Mouse (Mus musculus) urinary bladder, adult 18-20 months (tissue): ENCODE measurements at regions not wholly inside any gene's neighbourhood (a gene's known extent, or its start where the extent isn't known, plus 50 kb on each side); places are given as distances from the start of the nearest gene placed in this dataset.
A peak's percentile ranks its signal among the peaks of the same experiment; 100 is the strongest.
"Not testable (repeated sequence)": the region's sequence is repeated elsewhere in the genome, so short reads cannot be mapped to it uniquely, and the experiment has no call there.

Experiments
- DNase-seq, 2 experiments: peaks; one replicate each; pipeline ENCODE4 v3.0.0; 2022; ENCODE audit warnings: low spot score in 2 of 2, mixed read lengths in 2 of 2

DNA sequence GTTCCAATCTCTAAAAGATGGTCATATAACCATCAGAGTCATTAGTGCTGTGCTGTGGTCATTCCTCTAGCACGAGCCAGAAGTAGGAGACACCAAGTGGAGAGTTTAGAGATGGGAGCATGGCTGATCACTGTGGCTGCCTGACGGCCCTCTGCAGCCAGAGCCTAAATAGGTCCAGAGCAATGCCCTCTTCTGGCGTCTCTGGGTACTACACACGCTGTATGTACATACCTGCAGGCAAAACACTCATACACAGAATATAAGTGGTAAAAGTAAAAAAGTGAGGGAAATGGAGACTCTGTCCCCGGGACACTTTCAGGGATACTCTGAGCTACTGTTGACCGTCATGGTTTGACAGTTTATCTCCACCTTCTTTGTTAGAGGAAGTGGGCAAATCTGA is 91.4 kb downstream of the Gm21738 start:
- DNase-seq: no peak

DNA sequence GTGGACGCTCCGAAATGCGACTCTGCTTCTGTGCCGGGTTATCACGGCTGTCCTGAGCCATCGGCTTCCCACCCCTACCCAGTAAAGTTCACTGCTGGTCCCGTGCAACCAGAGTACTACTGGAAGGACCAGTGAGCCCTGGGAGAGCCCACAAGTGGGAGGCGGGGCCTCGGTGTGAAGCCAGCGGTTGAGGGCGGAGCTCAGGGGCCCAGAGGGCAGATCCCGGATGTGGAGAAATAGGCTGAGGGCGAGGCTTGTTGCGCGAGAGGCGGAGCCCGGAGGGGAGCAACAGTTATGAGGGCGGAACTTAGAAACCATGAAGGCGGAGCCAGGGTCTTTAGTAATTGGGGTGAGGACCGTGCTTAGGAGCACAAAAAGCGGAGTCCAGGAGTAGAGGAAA is 107.1 kb downstream of the Gm21738 start:
- no peak for DNase-seq

DNA sequence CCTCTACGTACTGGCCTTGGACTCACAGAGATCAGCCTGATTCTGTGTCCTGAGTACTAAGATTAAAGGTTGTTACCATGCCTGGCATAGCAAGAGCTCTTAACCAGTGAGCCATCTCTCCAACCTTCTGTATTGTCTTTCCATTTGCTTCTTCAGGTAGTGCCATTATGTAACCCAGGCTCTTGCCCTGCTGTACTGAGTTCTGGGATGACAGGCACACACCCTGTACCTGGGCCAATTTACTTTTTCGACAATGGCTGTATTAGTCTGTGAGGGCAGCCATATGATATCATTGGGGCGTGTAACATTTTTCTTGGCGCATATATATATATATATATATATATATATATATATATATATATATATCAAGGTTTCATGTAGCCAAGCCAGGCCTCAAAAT is 115.9 kb downstream of the Gm21738 start:
- DNase-seq: not testable (repeated sequence)

DNA sequence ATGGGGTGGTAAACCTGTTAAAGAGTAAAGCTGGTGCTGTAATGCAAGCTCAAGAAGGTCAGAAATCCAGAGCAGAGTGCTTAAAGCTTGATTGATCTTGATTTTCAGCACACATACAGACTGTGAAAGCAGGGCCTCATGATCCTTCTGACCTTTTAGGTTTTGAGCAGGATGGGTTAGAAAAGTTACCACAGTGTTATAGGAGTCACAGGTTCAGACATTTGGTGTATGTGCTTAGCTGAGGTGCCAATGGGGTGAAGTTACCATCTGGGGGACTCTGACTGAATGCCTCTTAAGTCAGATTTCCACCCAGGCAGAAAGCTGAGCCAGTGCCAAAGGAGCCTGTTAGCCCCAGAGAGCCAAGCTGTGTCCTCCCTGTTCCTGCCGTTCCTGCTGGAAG is 139.6 kb downstream of the Gm21738 start:
- no peak for DNase-seq

DNA sequence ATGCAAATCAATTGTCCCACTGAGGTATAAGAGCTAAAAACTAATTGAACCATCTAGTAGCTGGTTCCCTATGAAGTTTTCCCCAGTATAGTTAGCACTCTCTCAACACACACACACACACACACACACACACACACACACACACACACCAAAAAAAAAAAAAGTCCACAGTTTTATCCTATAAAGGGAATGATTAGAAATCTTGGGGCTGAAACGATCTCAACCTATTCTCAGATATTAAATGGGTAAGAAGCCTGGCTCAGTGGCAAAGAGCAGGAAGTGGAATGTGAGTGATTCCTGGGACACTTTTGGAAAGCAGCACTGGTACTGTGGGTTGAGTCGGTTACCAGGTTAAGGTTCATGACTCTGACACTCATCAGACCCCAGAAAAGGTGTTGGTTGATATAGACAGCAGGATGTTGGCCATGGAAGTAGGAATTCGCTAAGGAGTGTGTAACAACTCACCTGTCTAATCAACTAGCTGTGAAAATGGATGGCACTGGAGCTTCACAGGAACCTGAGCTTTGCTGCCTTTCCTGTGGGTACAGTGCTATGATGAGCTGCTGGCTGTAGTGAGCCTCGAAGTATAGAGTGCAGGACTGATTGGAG is 140.8 kb downstream of the Gm21738 start:
- DNase-seq: peak; percentile 2 to 9
